Mouse (Mus musculus): ENCODE measurements at regions not wholly inside any gene's neighbourhood (a gene's known extent, or its start where the extent isn't known, plus 50 kb on each side); places are given as distances from the start of the nearest gene placed in this dataset.

DNA sequence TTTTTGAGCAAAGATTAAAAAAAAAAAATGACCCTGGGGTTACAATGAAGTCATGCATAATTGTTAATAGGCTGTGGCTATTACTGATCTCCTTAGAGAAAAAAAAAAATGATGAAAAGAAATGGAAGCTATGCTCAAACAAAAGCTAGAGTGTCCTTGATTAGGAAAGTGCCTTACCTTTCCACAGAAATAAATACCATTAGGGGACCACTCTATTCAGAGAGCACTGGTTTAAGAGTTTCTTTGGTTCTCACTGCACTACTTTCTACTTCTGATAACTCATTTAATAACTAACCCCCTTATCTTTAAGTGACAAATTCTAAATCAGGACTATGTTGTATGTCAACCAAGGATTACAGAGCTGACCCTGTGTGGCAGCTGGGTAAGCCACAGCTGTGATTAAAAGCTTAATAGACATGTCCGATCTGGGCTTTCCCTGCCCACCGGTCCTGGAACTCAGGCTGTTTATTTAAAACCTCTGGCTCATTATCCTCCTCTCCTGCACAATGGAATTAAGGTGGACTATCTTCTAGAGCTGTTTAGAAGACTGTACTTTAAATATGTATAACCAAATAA lies 225.9 kb upstream of the Lyplal1 start:
- no peak for TF ChIP-seq CTCF (conservative IDR thresholded peaks at IDR 0.05; ENCODE audit: insufficient read depth, insufficient read length, low read depth, low read length)
- TF ChIP-seq POLR2A (IDR thresholded peaks at IDR 0.05; ENCODE audit: low read depth, low read length) = no peak

Measured in kidney, adult 2 months (tissue).